Mouse (Mus musculus) cerebellum, adult 2 months (tissue): ENCODE data around the gene Car5b.

Experiments
- CTCF ChIP-seq: fragments of 200-500 bp; IDR thresholded peaks from 2 replicates; pipeline ENCODE4 v1.5.1; 2011; ENCODE audit warnings: low read depth, mild to moderate bottlenecking, control low read depth, low read length, moderate library complexity, borderline replicate concordance; ENCODE audit not compliant: insufficient read depth
- POLR2A ChIP-seq: fragments of 200-500 bp; IDR thresholded peaks from 2 replicates; pipeline ENCODE4 v1.6.1; 2011; ENCODE audit warnings: low read length, control low read depth, borderline replicate concordance; ENCODE audit not compliant: insufficient read depth

DNA sequence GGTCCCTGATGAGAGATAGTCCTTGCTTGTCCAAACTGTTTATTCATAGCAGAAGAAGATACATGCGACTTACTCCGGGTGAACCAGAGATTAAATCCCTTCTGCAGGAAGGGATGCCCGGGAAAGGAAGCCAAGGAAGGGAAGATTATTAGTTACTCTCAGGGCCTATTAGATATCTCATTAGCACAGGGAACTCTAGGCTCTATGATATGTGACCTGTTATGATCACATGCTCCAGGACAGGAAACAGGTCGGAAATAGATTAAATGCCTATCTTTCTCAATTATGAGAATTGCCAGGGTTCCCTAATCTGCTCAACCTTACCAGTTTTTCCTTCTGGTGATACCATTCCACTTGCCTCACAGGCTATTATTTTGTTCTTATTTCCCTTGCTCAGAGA is 27.9 kb upstream of the Car5b start:
- no peak for TF ChIP-seq CTCF
- no peak for TF ChIP-seq POLR2A
